Mouse (Mus musculus): ENCODE measurements around the gene Angel2. TPM values are rescaled to one million over a fixed set of nuclear protein-coding genes. Genes with fewer than 3 reads are reported as not detected.

Gene Angel2
- polyA plus RNA-seq, 1 experiment from 2014 or later, result 53.2 TPM

DNA sequence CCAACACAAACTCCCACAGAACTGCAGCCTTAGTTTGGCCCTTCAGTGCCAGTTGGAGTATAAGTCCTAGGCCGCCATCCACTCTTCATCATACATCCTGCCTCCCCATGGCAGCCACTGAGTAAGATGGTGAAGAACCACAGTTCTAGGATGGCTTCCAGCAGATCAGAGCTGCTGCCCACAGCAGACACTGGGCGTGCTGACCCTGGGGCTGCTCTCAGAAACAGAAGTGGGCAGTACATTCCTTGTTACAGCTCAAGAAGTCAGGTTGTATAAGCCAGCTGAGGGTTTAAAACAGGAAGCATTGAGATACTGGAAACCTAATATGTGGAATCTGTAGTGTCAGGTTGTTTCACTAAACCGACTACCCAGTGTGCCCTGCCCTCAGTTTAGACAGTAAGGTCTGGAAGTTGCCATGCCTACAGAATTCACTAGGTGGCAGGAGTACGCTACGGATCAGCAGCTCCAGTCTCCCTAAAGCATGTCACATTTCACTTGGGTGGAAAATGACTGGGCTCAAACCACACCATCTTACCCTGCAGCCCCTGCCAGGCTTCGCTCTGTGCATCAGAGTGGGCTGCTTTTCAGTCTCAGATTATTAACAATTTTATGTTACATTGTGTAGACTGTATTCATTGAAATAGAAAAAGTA, 19.3 kb downstream of the Angel2 start:
- H3K27ac ChIP-seq, result no peak overlapping the region
- H3K36me3 ChIP-seq (replicated peaks), result peaks cover 68% of the 10 kb centered on the region
- WGBS, result 54% methylated on average over 6 of the region's 6 CpGs

GRCm38 (mm10) chr1:190947986-190948385, 23.1 kb downstream of the Angel2 start:
- Histone ChIP-seq H3K4me2 (no peak overlapping the region), H3K9ac (no peak overlapping the region), H3K36me3 (replicated peaks) (peaks cover 51% of the 10 kb centered on the region), H3K27ac (no peak overlapping the region), H3K4me1 (no peaks in the 10 kb centered on the region), H3K9me3 (no peaks in the 10 kb centered on the region), H3K27me3 (replicated peaks) (no peaks in the 10 kb centered on the region), H3K4me3 (no peak overlapping the region)
- no peak for ATAC-seq (replicated peaks)
- 80% methylated on average over 5 of the region's 5 CpGs for WGBS

More for the DNA sequence above, 19.3 kb downstream of the Angel2 start:
- no peaks in the 10 kb centered on the region for H3K9me3 ChIP-seq
- H3K4me1 ChIP-seq, result no peaks in the 10 kb centered on the region
- no peaks in the 10 kb centered on the region for H3K27me3 ChIP-seq (replicated peaks)
- H3K9ac ChIP-seq, result no peak overlapping the region
- H3K4me3 ChIP-seq, result no peak overlapping the region
- H3K4me2 ChIP-seq, result no peak overlapping the region
- ATAC-seq (replicated peaks), result peak; percentile 82; the same call in 1 of the 2 replicates

- no peaks in the 10 kb centered on the region for H3K27me3 ChIP-seq (replicated peaks)
- WGBS, result 90% methylated on average over 7 of the region's 7 CpGs
- H3K4me1 ChIP-seq, result no peaks in the 10 kb centered on the region
- no peak overlapping the region for H3K4me2 ChIP-seq
- ATAC-seq (replicated peaks), result no peak
- H3K4me3 ChIP-seq, result no peak overlapping the region
- H3K27ac ChIP-seq, result no peak overlapping the region
- no peak overlapping the region for H3K9ac ChIP-seq
- peaks cover 51% of the 10 kb centered on the region for H3K36me3 ChIP-seq (replicated peaks)
- no peaks in the 10 kb centered on the region for H3K9me3 ChIP-seq
These were observed 23.5 kb downstream of the Angel2 start for GRCm38 (mm10) chr1:190948439-190948838.

- Histone ChIP-seq H3K9me3 (no peaks in the 10 kb centered on the region), H3K4me2 (no peak overlapping the region), H3K27me3 (replicated peaks) (no peaks in the 10 kb centered on the region), H3K27ac (no peak overlapping the region), H3K36me3 (replicated peaks) (peaks cover 53% of the 10 kb centered on the region), H3K4me3 (no peak overlapping the region), H3K9ac (no peak overlapping the region), H3K4me1 (no peaks in the 10 kb centered on the region)
- WGBS, result 91% methylated on average over 17 of the region's 17 CpGs
- no peak for ATAC-seq (replicated peaks)
These were observed 23.9 kb downstream of the Angel2 start for GRCm38 (mm10) chr1:190948846-190949245.

DNA sequence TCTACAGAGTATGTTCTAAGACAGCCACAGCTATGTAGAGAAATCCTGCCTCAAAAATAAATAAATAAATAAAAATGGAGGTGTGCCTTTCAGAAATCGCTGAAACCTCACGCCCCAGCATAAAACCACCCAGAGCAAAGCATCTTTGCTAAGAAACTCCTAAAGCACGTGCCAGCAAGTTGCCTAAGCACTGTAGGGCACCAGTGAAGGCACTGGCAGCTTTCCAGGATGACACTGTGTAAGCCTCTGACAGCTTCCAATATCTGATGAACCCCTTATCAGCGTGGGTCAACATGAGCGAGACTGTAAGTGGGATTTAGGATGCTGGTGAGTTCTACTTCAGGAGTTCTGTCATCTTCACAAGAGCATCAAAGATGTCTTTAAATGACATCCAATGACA, 26.1 kb downstream of the Angel2 start:
- Histone ChIP-seq H3K9me3 (no peaks in the 10 kb centered on the region), H3K27me3 (replicated peaks) (no peaks in the 10 kb centered on the region), H3K9ac (no peak overlapping the region), H3K4me2 (no peak overlapping the region), H3K4me1 (no peaks in the 10 kb centered on the region), H3K27ac (no peak overlapping the region), H3K36me3 (replicated peaks) (peaks cover 49% of the 10 kb centered on the region), H3K4me3 (no peak overlapping the region)
- 90% methylated on average over 5 of the region's 5 CpGs for WGBS
- ATAC-seq (replicated peaks), result no peak

GRCm38 (mm10) chr1:190953009-190953408, 28.1 kb downstream of the Angel2 start:
- Histone ChIP-seq H3K4me3 (no peak overlapping the region), H3K4me1 (no peaks in the 10 kb centered on the region), H3K27me3 (replicated peaks) (no peaks in the 10 kb centered on the region), H3K27ac (no peak overlapping the region), H3K9me3 (no peaks in the 10 kb centered on the region), H3K36me3 (replicated peaks) (peaks cover 53% of the 10 kb centered on the region), H3K4me2 (no peak overlapping the region), H3K9ac (no peak overlapping the region)
- 87% methylated on average over 3 of the region's 3 CpGs for WGBS
- no peak for ATAC-seq (replicated peaks)

DNA sequence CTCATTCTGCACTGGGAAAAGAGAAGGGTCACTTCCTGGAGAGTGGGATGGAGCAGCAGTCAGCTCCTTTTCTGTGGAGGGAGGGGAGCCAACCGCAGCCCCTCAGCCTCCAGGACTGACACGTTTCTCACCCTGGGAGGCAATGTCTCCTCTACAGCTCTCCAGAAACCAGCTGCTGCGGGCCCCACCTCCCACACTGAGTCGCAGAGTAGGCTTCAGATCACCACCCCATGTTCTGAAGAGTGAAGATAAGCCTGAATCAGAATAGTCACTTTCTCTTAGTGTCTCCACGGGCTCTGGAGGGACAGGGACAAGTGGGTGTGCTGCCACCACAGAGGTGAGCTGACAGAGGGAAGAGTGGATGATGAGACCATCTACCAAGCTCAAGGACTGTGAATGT, 33.9 kb downstream of the Angel2 start:
- no peak for ATAC-seq (replicated peaks)
- H3K4me2 ChIP-seq, result no peak overlapping the region
- H3K4me3 ChIP-seq, result no peak overlapping the region
- peaks cover 45% of the 10 kb centered on the region for H3K36me3 ChIP-seq (replicated peaks)
- H3K9me3 ChIP-seq, result no peaks in the 10 kb centered on the region
- no peak overlapping the region for H3K9ac ChIP-seq
- no peaks in the 10 kb centered on the region for H3K27me3 ChIP-seq (replicated peaks)
- no peaks in the 10 kb centered on the region for H3K4me1 ChIP-seq
- H3K27ac ChIP-seq, result no peak overlapping the region
- WGBS, result 89% methylated on average over 5 of the region's 5 CpGs

DNA sequence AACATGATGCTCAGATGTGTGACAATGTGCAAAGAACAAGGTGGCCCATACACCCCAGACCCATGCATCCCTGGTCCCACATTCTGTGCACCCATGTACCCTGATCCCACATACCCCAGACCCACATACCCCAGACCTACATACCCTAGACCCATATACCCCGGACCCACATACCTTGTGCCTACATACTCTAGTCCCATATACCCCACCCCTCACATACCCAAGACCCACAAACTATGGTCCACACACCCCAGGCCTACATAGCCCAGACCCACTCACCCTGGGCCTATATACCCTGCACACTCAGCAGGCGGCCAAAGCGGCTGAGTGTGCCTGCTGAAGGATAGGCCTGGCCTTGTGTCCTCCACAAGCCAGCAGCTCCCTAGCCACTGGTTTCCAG, 37.8 kb downstream of the Angel2 start:
- Histone ChIP-seq H3K27me3 (replicated peaks) (no peaks in the 10 kb centered on the region), H3K4me3 (no peak overlapping the region), H3K4me2 (no peak overlapping the region), H3K27ac (no peak overlapping the region), H3K9ac (no peak overlapping the region), H3K9me3 (no peaks in the 10 kb centered on the region), H3K36me3 (replicated peaks) (peaks cover 38% of the 10 kb centered on the region), H3K4me1 (no peaks in the 10 kb centered on the region)
- WGBS, result 89% methylated on average over 3 of the region's 3 CpGs
- ATAC-seq (replicated peaks), result no peak

DNA sequence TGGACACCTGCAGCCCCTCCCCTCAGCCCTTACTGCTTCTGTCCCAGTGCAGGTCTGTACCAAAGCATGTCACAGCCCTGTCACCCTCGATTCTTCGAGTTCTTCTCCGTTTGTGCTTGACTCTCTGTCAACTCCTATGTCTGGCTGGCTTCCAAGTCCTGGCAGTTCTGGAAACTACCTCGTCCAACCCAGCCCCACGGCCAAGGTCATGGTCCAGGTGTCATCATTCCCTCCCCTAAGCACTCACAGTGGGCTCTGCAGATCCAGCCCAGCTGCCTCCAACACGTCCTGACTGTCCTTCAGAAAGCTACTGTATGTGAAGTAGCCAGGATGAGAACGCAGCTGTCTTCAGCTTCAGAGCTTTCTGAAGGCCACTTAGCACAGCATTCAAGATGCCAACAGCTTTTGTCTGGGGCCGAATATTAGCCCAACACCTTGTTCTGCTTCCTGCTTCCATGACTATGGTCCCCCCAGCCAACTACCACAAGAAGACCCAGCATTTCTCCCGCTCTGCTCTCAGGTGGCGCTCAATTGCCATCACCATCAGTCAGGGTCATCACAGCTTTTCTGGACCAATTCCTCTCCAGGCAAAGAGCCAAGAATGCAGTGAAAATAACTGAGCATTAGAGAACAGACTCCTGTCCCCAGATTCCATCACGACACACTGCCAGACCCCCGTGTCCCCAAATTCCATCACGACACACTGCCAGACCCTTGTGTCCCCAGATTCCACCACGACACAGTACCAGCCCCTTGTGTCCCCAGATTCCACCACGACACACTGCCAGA, 40.3 kb downstream of the Angel2 start:
- no peak overlapping the region for H3K9ac ChIP-seq
- H3K27me3 ChIP-seq (replicated peaks), result no peaks in the 10 kb centered on the region
- ATAC-seq (replicated peaks), result no peak
- H3K27ac ChIP-seq, result no peak overlapping the region
- no peak overlapping the region for H3K4me3 ChIP-seq
- no peak overlapping the region for H3K4me2 ChIP-seq
- H3K4me1 ChIP-seq, result no peaks in the 10 kb centered on the region
- peaks cover 17% of the 10 kb centered on the region for H3K36me3 ChIP-seq (replicated peaks)
- 88% methylated on average over 15 of the region's 15 CpGs for WGBS
- H3K9me3 ChIP-seq, result no peaks in the 10 kb centered on the region

DNA sequence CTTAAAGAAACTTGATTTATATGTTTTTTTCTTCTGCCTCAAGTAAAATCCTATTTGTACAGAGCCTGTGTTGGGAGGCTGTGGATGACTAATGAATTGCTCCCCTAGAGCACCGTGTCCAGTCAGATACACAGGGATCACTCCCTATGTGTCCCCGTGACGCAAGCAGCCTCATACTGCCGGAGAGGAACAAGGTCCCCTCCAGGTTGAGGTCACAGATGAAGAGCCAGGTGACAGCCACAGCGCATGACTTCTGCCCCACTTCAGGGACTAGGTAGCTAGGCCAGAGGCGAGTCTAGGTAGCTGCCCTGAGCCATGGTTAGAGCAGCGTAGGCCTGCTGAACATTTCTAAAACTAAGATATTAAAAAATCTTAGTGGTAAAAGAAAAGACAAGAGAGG, 43.1 kb downstream of the Angel2 start:
- H3K36me3 ChIP-seq (replicated peaks), result peaks cover 22% of the 10 kb centered on the region
- H3K27me3 ChIP-seq (replicated peaks), result no peaks in the 10 kb centered on the region
- ATAC-seq (replicated peaks), result no peak
- 0 out of 2 replicates have a peak, but pooled peaks cover 5% of the 10 kb centered on the region for H3K4me1 ChIP-seq
- H3K4me3 ChIP-seq, result no peak overlapping the region
- 93% methylated on average over 7 of the region's 7 CpGs for WGBS
- H3K9me3 ChIP-seq, result no peaks in the 10 kb centered on the region
- H3K9ac ChIP-seq, result no peak overlapping the region
- H3K4me2 ChIP-seq, result no peak overlapping the region
- no peak overlapping the region for H3K27ac ChIP-seq

DNA sequence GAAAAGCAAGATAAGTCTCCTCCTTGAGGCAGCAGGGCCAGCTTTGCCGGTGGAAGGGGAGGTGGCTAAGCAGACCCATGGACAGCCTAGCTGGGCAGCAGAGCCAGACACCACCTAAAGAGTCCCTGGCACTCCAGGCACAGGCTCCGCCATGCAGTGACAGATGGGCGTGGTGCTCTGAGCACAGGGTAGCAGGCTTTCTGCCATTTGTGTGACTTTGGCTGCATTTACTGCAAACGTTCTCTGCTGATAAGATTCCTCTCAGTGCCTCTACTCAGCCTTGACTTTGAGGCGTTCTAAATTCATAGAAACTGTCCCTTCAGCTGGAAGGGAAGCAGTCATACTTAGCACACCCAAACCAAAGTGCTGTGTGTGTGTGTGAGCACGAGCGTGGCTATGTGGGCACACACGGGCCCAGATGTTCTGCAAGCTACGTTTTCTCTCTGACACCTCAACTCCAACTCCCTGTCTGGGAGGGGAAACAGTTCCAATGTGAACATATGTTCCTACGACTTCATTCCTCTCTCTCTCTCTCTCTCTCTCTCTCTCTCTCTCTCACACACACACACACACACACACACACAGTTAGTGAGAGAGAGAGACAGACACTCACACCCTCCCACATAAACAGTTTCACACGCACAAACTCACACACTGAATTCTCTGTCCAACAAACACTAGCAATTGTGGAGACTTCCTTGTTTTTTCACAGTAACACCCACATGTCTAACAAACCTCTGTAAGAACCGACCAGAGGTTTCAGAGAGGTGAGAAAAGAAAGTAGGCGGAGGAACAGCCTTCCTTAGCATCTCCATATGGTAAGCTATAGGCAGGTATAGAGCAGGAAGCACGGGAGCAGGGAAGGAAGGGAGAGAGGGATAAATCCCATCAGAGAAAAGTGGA, 47.0 kb downstream of the Angel2 start:
- Histone ChIP-seq H3K36me3 (replicated peaks) (peaks cover 14% of the 10 kb centered on the region), H3K4me1 (peaks cover 33% of the 10 kb centered on the region), H3K4me3 (no peak overlapping the region), H3K9ac (no peak overlapping the region), H3K4me2 (no peak overlapping the region), H3K9me3 (no peaks in the 10 kb centered on the region), H3K27me3 (replicated peaks) (no peaks in the 10 kb centered on the region), H3K27ac (no peak overlapping the region)
- ATAC-seq (replicated peaks), result no peak
- WGBS, result 87% methylated on average over 14 of the region's 14 CpGs

DNA sequence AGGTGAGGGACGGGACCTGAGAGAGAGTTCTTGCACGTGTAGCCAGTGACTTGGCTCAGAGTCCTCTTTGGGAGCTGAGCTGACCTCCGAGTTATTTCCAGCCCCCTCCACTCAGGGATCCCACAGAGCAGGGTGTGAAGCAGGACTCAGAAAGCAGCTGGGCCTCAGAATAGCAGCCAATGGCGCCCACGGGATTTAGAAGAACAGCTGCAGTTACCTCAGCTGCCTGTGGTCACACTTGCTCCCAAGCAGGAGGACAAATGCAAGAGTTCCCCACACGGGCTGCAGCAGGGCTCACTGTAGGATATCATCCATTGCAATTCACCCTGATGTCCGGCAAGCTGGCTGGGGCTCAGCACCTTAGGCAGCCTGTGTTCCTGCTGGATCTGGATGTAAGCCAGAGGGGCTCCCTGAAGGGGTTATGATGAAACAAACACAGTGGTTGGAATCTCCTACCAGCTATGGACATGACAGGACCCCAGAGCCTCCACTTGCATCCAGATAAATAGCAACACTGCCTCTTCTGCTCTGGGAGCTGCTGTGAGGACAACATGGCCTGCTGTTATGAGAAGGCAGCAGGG, 47.8 kb downstream of the Angel2 start:
- no peak overlapping the region for H3K9ac ChIP-seq
- 67% methylated on average over 7 of the region's 7 CpGs for WGBS
- H3K4me1 ChIP-seq, result peaks cover 40% of the 10 kb centered on the region
- no peaks in the 10 kb centered on the region for H3K9me3 ChIP-seq
- no peak for ATAC-seq (replicated peaks)
- no peak overlapping the region for H3K4me3 ChIP-seq
- no peaks in the 10 kb centered on the region for H3K27me3 ChIP-seq (replicated peaks)
- no peak overlapping the region for H3K27ac ChIP-seq
- peaks cover 14% of the 10 kb centered on the region for H3K36me3 ChIP-seq (replicated peaks)
- H3K4me2 ChIP-seq, result no peak overlapping the region
